ENCODE assay signal across 10 mouse cellular contexts in genomic region chr7:37363629-37364175, GRCm38 (mm10).
DNase-seq lines count a peak whose midpoint lies in the region; ATAC-seq and TF ChIP-seq lines count a peak whose summit lies in the region.
"Had no signal": no experiment of that assay in that cellular context is flagged by ENCODE, and none has a peak within 500 bp of the region (broad histone marks: within the 10 kb centered on the region; RNA-seq: fewer than 3 reads in every experiment).

No protein-coding gene starts in this region.

- no peak for TF ChIP-seq CTCF in cerebellum, adult 2 months (IDR thresholded peaks at IDR 0.05; ENCODE audit: borderline replicate concordance, insufficient read depth, low read depth, low read length)

- no peaks in the 10 kb centered on the region for H3K27me3 ChIP-seq in heart, embryonic 13.5 days (replicated peaks)
- H3K27me3 ChIP-seq in hindbrain, embryonic 12.5 days: no peaks in the 10 kb centered on the region
- H3K27me3 ChIP-seq in midbrain, embryonic 16.5 days (ENCODE audit: control insufficient read depth, insufficient read depth, low read depth, low read length): no peaks in the 10 kb centered on the region
- H3K27me3 ChIP-seq in cerebellum, adult 2 months (ENCODE audit: control insufficient read depth, insufficient read depth, low read length): no peaks in the 10 kb centered on the region

- no peak for TF ChIP-seq POLR2A in cerebellum, adult 2 months (IDR thresholded peaks at IDR 0.05; ENCODE audit: borderline replicate concordance, insufficient read depth, low read length)

- H3K4me3 ChIP-seq in heart, embryonic 13.5 days: no peak overlapping the region
- no peak overlapping the region for H3K4me3 ChIP-seq in hindbrain, embryonic 12.5 days
- H3K4me3 ChIP-seq in midbrain, embryonic 16.5 days (ENCODE audit: low read depth, low read length): no peak overlapping the region
- H3K4me3 ChIP-seq in cerebellum, adult 2 months (replicated peaks; ENCODE audit: insufficient read depth, low read depth, low read length): no peak overlapping the region

- no peaks in the 10 kb centered on the region for H3K36me3 ChIP-seq in heart, embryonic 13.5 days
- H3K36me3 ChIP-seq in hindbrain, embryonic 12.5 days: no peaks in the 10 kb centered on the region
- no peaks in the 10 kb centered on the region for H3K36me3 ChIP-seq in midbrain, embryonic 16.5 days (ENCODE audit: control insufficient read depth, insufficient read depth, low read length)

- H3K4me1 ChIP-seq in heart, embryonic 13.5 days: peaks cover 33% of the 10 kb centered on the region
- H3K4me1 ChIP-seq in hindbrain, embryonic 12.5 days: peaks cover 33% of the 10 kb centered on the region
- H3K4me1 ChIP-seq in midbrain, embryonic 16.5 days (ENCODE audit: control insufficient read depth, insufficient read depth, low read length): peaks cover 28% of the 10 kb centered on the region
- H3K4me1 ChIP-seq in cerebellum, adult 2 months (ENCODE audit: control insufficient read depth, insufficient read depth, low read length): no peaks in the 10 kb centered on the region

- H3K4me2 ChIP-seq in heart, embryonic 13.5 days: peak overlapping the region; percentile 13; the same call in 1 of the 2 replicates
- H3K4me2 ChIP-seq in hindbrain, embryonic 12.5 days (replicated peaks): peak overlapping the region; percentile 30
- H3K4me2 ChIP-seq in midbrain, embryonic 16.5 days (ENCODE audit: low read length): peak overlapping the region; percentile 8; the same call in 1 of the 2 replicates

- WGBS in heart, embryonic 13.5 days: 39% methylated on average over 10 of the region's 10 CpGs
- 6% methylated on average over 10 of the region's 10 CpGs for WGBS in hindbrain, embryonic 12.5 days
- 4% methylated on average over 10 of the region's 10 CpGs for WGBS in midbrain, embryonic 16.5 days
- whole genome bisulfite sequencing in cerebellum, adult 2 months: 56% methylated on average over 10 of the region's 10 CpGs

- no peak for ATAC-seq in heart, embryonic 13.5 days (ENCODE audit: extremely low read depth, insufficient number of reproducible peaks, low FRiP score, low TSS enrichment)
- ATAC-seq in hindbrain, embryonic 12.5 days (ENCODE audit: low FRiP score): peak; percentile 45; the same call in 1 of the 2 replicates
- ATAC-seq in midbrain, embryonic 16.5 days: peak; percentile 40; the same call in 1 of the 2 replicates
- ATAC-seq in erythroblast, adult 5-6 weeks (replicated peaks; ENCODE audit: low FRiP score, poor library complexity, severe bottlenecking): no peak
- ATAC-seq in megakaryocyte-erythroid progenitor cell, adult 5-6 weeks (replicated peaks; ENCODE audit: low FRiP score, low TSS enrichment, poor library complexity, severe bottlenecking): no peak

- no peak for DNase-seq in heart, adult 18-20 months
- DNase-seq in embryo, embryonic 9.5 days (ENCODE audit: extremely low spot score): peak; percentile 53
- no peak for DNase-seq in cerebellum, adult 2 months
- DNase-seq: cerebellum, adult 8-10 months; gastrocnemius, postnatal 36 days had no signal

- peak overlapping the region; percentile 38; the same call in 1 of the 2 replicates for H3K27ac ChIP-seq in heart, embryonic 13.5 days (replicated peaks)
- H3K27ac ChIP-seq in hindbrain, embryonic 12.5 days: peak overlapping the region; percentile 79
- H3K27ac ChIP-seq in midbrain, embryonic 16.5 days (ENCODE audit: low read length): peak overlapping the region; percentile 26; the same call in 1 of the 2 replicates
- no peak overlapping the region for H3K27ac ChIP-seq in cerebellum, adult 2 months (ENCODE audit: insufficient read depth, low read length)

- no peaks in the 10 kb centered on the region for H3K9me3 ChIP-seq in heart, embryonic 13.5 days
- H3K9me3 ChIP-seq in hindbrain, embryonic 12.5 days (replicated peaks): no peaks in the 10 kb centered on the region
- no peaks in the 10 kb centered on the region for H3K9me3 ChIP-seq in midbrain, embryonic 16.5 days (replicated peaks; ENCODE audit: control insufficient read depth, low read length, poor library complexity, severe bottlenecking)

- no peak overlapping the region for H3K9ac ChIP-seq in heart, embryonic 13.5 days
- no peak overlapping the region for H3K9ac ChIP-seq in hindbrain, embryonic 12.5 days
- no peak overlapping the region for H3K9ac ChIP-seq in midbrain, embryonic 16.5 days (ENCODE audit: low read depth, low read length)

Comparison
In these comparisons a context has a peak if more than half of its experiments do, and no peak if none do; other contexts are left out.
1. ATAC-seq: peak in hindbrain, embryonic 12.5 days (single experiment) and midbrain, embryonic 16.5 days (single experiment); none in heart, embryonic 13.5 days (single experiment), erythroblast, adult 5-6 weeks (single experiment) and megakaryocyte-erythroid progenitor cell, adult 5-6 weeks (single experiment).
2. Peak in every context shown above with its lines, with median percentiles within 50 percentile points of each other: H3K4me2 ChIP-seq.